Mouse (Mus musculus): ENCODE measurements around the gene Chid1. TPM values are rescaled to one million over a fixed set of nuclear protein-coding genes. Genes with fewer than 3 reads are reported as not detected.

Chid1 gene
- polyA plus RNA-seq (2016; fragmentation: Nextera tagmentation; extraction: Ambion mirVana) = 24.9 and 30.2 TPM in 2 replicates

- Histone ChIP-seq H3K4me3 (peak within 1 kb of the TSS; percentile 89), H3K9me3 (no peaks in the 10 kb centered on the region), H3K36me3 (no peaks in the 10 kb centered on the region), H3K4me1 (replicated peaks) (peaks cover 26% of the 10 kb centered on the region), H3K27ac (peak within 1 kb of the TSS; percentile 91), H3K27me3 (ENCODE audit: insufficient read depth, poor library complexity, severe bottlenecking) (no peaks in the 10 kb centered on the region)
- 1% methylated on average over 46 of the region's 46 CpGs for WGBS
- DNase-seq (ENCODE audit: low spot score) = peak; percentile 99
Measured at GRCm38 (mm10) chr7:141539556-141540311, at the start of gene Chid1. Chid1 (minus strand) TSS chr7:141539857.

- Histone ChIP-seq H3K27me3 (ENCODE audit: insufficient read depth, poor library complexity, severe bottlenecking) (no peaks in the 10 kb centered on the region), H3K4me1 (replicated peaks) (no peaks in the 10 kb centered on the region), H3K36me3 (peaks cover 50% of the 10 kb centered on the region), H3K9me3 (no peaks in the 10 kb centered on the region), H3K4me3 (no peak overlapping the region), H3K27ac (no peak overlapping the region)
- WGBS = 92% methylated on average over 6 of the region's 6 CpGs
- DNase-seq (ENCODE audit: low spot score) = no peak
Measured at GRCm38 (mm10) chr7:141588890-141589289, 49.2 kb upstream of the Chid1 start.

- Histone ChIP-seq H3K9me3 (no peaks in the 10 kb centered on the region), H3K27me3 (ENCODE audit: insufficient read depth, poor library complexity, severe bottlenecking) (no peaks in the 10 kb centered on the region), H3K4me1 (replicated peaks) (no peaks in the 10 kb centered on the region), H3K27ac (peak overlapping the region; percentile 53; the same call in 1 of the 2 replicates), H3K36me3 (peaks cover 29% of the 10 kb centered on the region), H3K4me3 (no peak overlapping the region)
- 94% methylated on average over 1 of the region's 1 CpGs for WGBS
- no peak for DNase-seq (ENCODE audit: low spot score)
Measured at GRCm38 (mm10) chr7:141585881-141586280, 46.2 kb upstream of the Chid1 start.

GRCm38 (mm10) chr7:141585288-141585687 is 45.6 kb upstream of the Chid1 start:
- H3K4me1 ChIP-seq (replicated peaks) = no peaks in the 10 kb centered on the region
- H3K27me3 ChIP-seq (ENCODE audit: insufficient read depth, poor library complexity, severe bottlenecking) = no peaks in the 10 kb centered on the region
- H3K36me3 ChIP-seq = peaks cover 23% of the 10 kb centered on the region
- H3K27ac ChIP-seq = no peak overlapping the region
- DNase-seq (ENCODE audit: low spot score) = no peak
- no peak overlapping the region for H3K4me3 ChIP-seq
- no peaks in the 10 kb centered on the region for H3K9me3 ChIP-seq
- 83% methylated on average over 4 of the region's 4 CpGs for WGBS

GRCm38 (mm10) chr7:141584048-141584841 is 44.6 kb upstream of the Chid1 start:
- H3K36me3 ChIP-seq = peaks cover 13% of the 10 kb centered on the region
- no peaks in the 10 kb centered on the region for H3K4me1 ChIP-seq (replicated peaks)
- no peaks in the 10 kb centered on the region for H3K27me3 ChIP-seq (ENCODE audit: insufficient read depth, poor library complexity, severe bottlenecking)
- H3K27ac ChIP-seq = no peak overlapping the region
- no peaks in the 10 kb centered on the region for H3K9me3 ChIP-seq
- no peak for DNase-seq (ENCODE audit: low spot score)
- H3K4me3 ChIP-seq = no peak overlapping the region
- 85% methylated on average over 5 of the region's 5 CpGs for WGBS

- Histone ChIP-seq H3K27ac (no peak overlapping the region), H3K4me1 (replicated peaks) (no peaks in the 10 kb centered on the region), H3K4me3 (no peak overlapping the region), H3K36me3 (0 out of 2 replicates have a peak, but pooled peaks cover 6% of the 10 kb centered on the region), H3K27me3 (ENCODE audit: insufficient read depth, poor library complexity, severe bottlenecking) (no peaks in the 10 kb centered on the region), H3K9me3 (no peaks in the 10 kb centered on the region)
- WGBS = 89% methylated on average over 7 of the region's 7 CpGs
- no peak for DNase-seq (ENCODE audit: low spot score)
Measured at GRCm38 (mm10) chr7:141581323-141581722, 41.7 kb upstream of the Chid1 start.

DNA sequence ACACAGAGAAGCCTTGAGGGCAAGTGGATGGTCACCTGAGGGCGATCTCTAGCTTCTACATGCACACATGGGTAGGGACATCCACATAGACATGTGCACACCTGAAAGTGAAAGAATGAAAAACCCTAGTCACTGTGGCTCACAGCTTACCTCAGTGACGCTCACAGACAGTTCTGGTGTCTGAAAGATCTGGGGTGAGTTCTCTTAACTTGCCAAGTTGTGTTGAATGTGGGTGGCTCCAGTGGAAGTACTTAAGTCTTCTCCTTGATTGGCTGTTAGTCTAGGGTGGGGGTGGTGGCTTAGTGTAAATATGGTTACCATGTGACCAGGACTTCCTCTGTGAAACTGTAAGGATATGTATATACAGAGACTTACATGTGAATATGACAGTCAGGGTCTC is 39.3 kb upstream of the Chid1 start:
- Histone ChIP-seq H3K4me3 (no peak overlapping the region), H3K4me1 (replicated peaks) (no peaks in the 10 kb centered on the region), H3K9me3 (no peaks in the 10 kb centered on the region), H3K27me3 (ENCODE audit: insufficient read depth, poor library complexity, severe bottlenecking) (no peaks in the 10 kb centered on the region), H3K36me3 (peaks cover 4% of the 10 kb centered on the region; the same call in 1 of the 2 replicates), H3K27ac (no peak overlapping the region)
- 94% methylated on average over 2 of the region's 2 CpGs for WGBS
- DNase-seq (ENCODE audit: low spot score) = no peak

- no peak for DNase-seq (ENCODE audit: low spot score)
- Histone ChIP-seq H3K27me3 (ENCODE audit: insufficient read depth, poor library complexity, severe bottlenecking) (no peaks in the 10 kb centered on the region), H3K36me3 (peaks cover 7% of the 10 kb centered on the region; the same call in 1 of the 2 replicates), H3K27ac (no peak overlapping the region), H3K4me3 (no peak overlapping the region), H3K4me1 (replicated peaks) (no peaks in the 10 kb centered on the region), H3K9me3 (no peaks in the 10 kb centered on the region)
- WGBS = 98% methylated on average over 1 of the region's 1 CpGs
Measured at GRCm38 (mm10) chr7:141578511-141578910, 38.9 kb upstream of the Chid1 start.

- Histone ChIP-seq H3K27ac (no peak overlapping the region), H3K27me3 (ENCODE audit: insufficient read depth, poor library complexity, severe bottlenecking) (no peaks in the 10 kb centered on the region), H3K36me3 (peaks cover 7% of the 10 kb centered on the region; the same call in 1 of the 2 replicates), H3K4me1 (replicated peaks) (no peaks in the 10 kb centered on the region), H3K9me3 (no peaks in the 10 kb centered on the region), H3K4me3 (no peak overlapping the region)
- 92% methylated on average over 3 of the region's 3 CpGs for WGBS
- no peak for DNase-seq (ENCODE audit: low spot score)
Measured at GRCm38 (mm10) chr7:141577801-141578200, 38.1 kb upstream of the Chid1 start.

DNA sequence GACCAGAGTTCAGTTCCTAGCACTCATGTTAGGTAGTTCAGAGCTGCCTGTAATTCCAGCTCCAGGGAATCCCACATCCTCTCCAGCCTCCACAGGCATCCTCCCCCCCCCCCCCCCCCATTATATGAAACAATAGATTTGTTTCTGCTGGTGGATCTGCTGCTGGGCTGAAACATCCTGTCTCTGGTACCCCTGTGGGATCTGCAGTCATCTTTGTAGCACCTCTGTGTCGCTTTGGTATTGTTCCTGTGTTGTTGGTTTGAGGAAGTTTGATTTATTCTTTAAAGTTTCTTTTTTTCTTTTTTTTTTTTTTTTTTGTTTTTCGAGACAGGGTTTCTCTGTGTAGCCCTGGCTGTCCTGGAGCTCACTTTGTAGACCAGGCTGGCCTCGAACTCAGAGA is 35.8 kb upstream of the Chid1 start:
- Histone ChIP-seq H3K4me1 (replicated peaks) (no peaks in the 10 kb centered on the region), H3K4me3 (no peak overlapping the region), H3K9me3 (no peaks in the 10 kb centered on the region), H3K27me3 (ENCODE audit: insufficient read depth, poor library complexity, severe bottlenecking) (no peaks in the 10 kb centered on the region), H3K36me3 (peaks cover 7% of the 10 kb centered on the region; the same call in 1 of the 2 replicates), H3K27ac (no peak overlapping the region)
- DNase-seq (ENCODE audit: low spot score) = no peak
- 71% methylated on average over 3 of the region's 3 CpGs for WGBS

DNA sequence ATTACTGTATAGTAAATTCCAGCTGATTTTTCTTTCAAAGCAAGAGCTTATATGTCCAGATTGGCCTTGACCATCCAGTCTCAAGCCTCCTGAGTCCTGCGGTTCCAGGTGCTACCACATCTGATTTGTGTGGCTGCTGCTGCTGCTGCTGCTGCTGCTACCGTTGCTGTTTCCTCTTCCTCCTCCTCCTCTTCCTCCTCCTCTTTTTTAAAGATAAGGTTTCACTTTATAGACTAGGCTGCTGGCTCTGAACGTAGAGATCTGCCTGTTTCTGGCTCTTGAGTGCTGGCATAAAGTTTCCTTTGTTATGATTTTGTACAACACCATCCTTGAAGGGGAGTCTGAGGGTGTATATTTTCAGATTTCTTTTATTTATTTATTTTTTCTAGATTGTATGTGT is 34.4 kb upstream of the Chid1 start:
- Histone ChIP-seq H3K9me3 (no peaks in the 10 kb centered on the region), H3K4me3 (no peak overlapping the region), H3K36me3 (peaks cover 10% of the 10 kb centered on the region; the same call in 1 of the 2 replicates), H3K4me1 (replicated peaks) (no peaks in the 10 kb centered on the region), H3K27me3 (ENCODE audit: insufficient read depth, poor library complexity, severe bottlenecking) (no peaks in the 10 kb centered on the region), H3K27ac (no peak overlapping the region)
- DNase-seq (ENCODE audit: low spot score) = no peak
- WGBS = 88% methylated on average over 3 of the region's 3 CpGs

DNA sequence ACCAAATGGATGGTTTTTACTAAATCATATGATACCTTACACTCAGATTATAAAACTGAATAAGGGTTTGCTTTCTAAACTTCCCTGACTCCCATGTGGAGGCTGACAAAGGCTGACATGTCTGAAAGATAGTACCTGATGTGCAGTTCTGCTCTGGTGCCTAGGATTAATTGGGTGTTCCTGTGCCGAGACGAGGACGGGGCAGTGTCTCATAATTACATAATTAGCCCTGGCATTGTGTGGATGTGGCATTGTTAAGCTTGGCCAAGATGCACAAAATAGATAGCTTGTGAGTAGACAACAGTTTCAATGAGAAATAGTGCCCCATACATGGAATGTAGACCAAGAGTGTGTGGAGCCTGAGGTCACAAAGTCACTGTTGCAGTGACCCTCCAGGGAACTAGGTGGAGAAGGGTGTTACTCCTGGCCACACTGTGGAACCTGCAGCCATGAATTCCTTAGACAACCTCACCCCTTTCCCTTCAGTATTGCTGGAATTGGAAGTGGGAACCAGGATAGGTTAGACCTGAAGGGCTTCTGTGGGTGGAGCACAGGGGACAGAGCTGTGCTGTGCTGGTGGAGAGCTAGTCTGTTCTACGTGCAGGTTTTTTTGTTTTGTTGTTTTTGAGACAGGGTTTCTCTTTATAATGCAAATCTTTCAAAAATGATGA is 31.1 kb upstream of the Chid1 start:
- DNase-seq (ENCODE audit: low spot score) = no peak
- no peak overlapping the region for H3K27ac ChIP-seq
- WGBS = 92% methylated on average over 4 of the region's 4 CpGs
- H3K27me3 ChIP-seq (ENCODE audit: insufficient read depth, poor library complexity, severe bottlenecking) = no peaks in the 10 kb centered on the region
- peaks cover 8% of the 10 kb centered on the region; the same call in 1 of the 2 replicates for H3K36me3 ChIP-seq
- H3K9me3 ChIP-seq = no peaks in the 10 kb centered on the region
- no peak overlapping the region for H3K4me3 ChIP-seq
- peaks cover 14% of the 10 kb centered on the region for H3K4me1 ChIP-seq (replicated peaks)

Measured in hindbrain, embryonic 10.5 days (tissue).